Mouse (Mus musculus) heart, adult 11 months (tissue): Measurements from ENCODE around the gene Abcc4.

Experiments used
- DNase-seq: peaks from one replicate; pipeline ENCODE4 v3.0.0; 2022

Abcc4 gene

GRCm38 (mm10) chr14:118635493-118636183 lies 70.4 kb downstream of the Abcc4 start:
- DNase-seq, result peak; percentile 99

GRCm38 (mm10) chr14:118629649-118630048 lies 76.4 kb downstream of the Abcc4 start:
- DNase-seq, result no peak

- DNase-seq, result no peak
Observed at GRCm38 (mm10) chr14:118621449-118621789, 84.6 kb downstream of the Abcc4 start.

- DNase-seq, result no peak
Observed at GRCm38 (mm10) chr14:118620773-118621448, 85.1 kb downstream of the Abcc4 start.

- DNase-seq, result peak; percentile 89
Observed at GRCm38 (mm10) chr14:118616698-118617311, 89.2 kb downstream of the Abcc4 start.

- no peak for DNase-seq
Observed at GRCm38 (mm10) chr14:118613734-118614133, 92.3 kb downstream of the Abcc4 start.

GRCm38 (mm10) chr14:118611714-118612113 lies 94.3 kb downstream of the Abcc4 start:
- no peak for DNase-seq

- DNase-seq, result no peak
Observed at GRCm38 (mm10) chr14:118610786-118611185, 95.2 kb downstream of the Abcc4 start.

- DNase-seq, result no peak
Observed at GRCm38 (mm10) chr14:118608816-118609465, 97.1 kb downstream of the Abcc4 start.

- DNase-seq, result no peak
Observed at GRCm38 (mm10) chr14:118608317-118608716, 97.7 kb downstream of the Abcc4 start.

GRCm38 (mm10) chr14:118606476-118606875 lies 99.5 kb downstream of the Abcc4 start:
- DNase-seq, result peak; percentile 62

GRCm38 (mm10) chr14:118604903-118605302 lies 101.1 kb downstream of the Abcc4 start:
- peak; percentile 22 for DNase-seq

- DNase-seq, result peak; percentile 73
Observed at GRCm38 (mm10) chr14:118602031-118602430, 104.0 kb downstream of the Abcc4 start.

GRCm38 (mm10) chr14:118600746-118601145 lies 105.3 kb downstream of the Abcc4 start:
- DNase-seq, result peak; percentile 72

- no peak for DNase-seq
Observed at GRCm38 (mm10) chr14:118598757-118599156, 107.3 kb downstream of the Abcc4 start.

- no peak for DNase-seq
Observed at GRCm38 (mm10) chr14:118594463-118594862, 111.6 kb downstream of the Abcc4 start.

- DNase-seq, result peak; percentile 94
Observed at GRCm38 (mm10) chr14:118591477-118592403, 114.3 kb downstream of the Abcc4 start.

- peak; percentile 13 for DNase-seq
Observed at GRCm38 (mm10) chr14:118582333-118582941, 123.6 kb downstream of the Abcc4 start.

- peak; percentile 72 for DNase-seq
Observed at GRCm38 (mm10) chr14:118581673-118582072, 124.3 kb downstream of the Abcc4 start.

- peak; percentile 81 for DNase-seq
Observed at GRCm38 (mm10) chr14:118579013-118579728, 126.8 kb downstream of the Abcc4 start.

- DNase-seq, result no peak
Observed at GRCm38 (mm10) chr14:118577895-118578294, 128.1 kb downstream of the Abcc4 start.
